Mouse (Mus musculus) ZHBTc4 (cell line): Measurements from ENCODE around the gene Parn.
"Not testable (repeated sequence)": the region's sequence is repeated elsewhere in the genome, so short reads cannot be mapped to it uniquely, and the experiment has no call there.

Experiments used
- DNase-seq: peaks from one replicate; pipeline ENCODE4 v3.0.0-alpha.2; 2011; ENCODE audit warnings: low read depth, low spot score

Gene Parn

GRCm38 (mm10) chr16:13667878-13668343, at the start of gene Parn:
Gene Parn (minus strand): TSS chr16:13668170.
- DNase-seq, result peak; percentile 96

GRCm38 (mm10) chr16:13716821-13717553, 49.0 kb upstream of the Parn start:
- DNase-seq, result no peak

- no peak for DNase-seq
Observed at GRCm38 (mm10) chr16:13714910-13715309, 46.9 kb upstream of the Parn start.

- peak; percentile 53 for DNase-seq
Observed at GRCm38 (mm10) chr16:13704676-13705075, 36.7 kb upstream of the Parn start.

- DNase-seq, result no peak
Observed at GRCm38 (mm10) chr16:13702184-13702583, 34.2 kb upstream of the Parn start.

- peak; percentile 67 for DNase-seq
Observed at GRCm38 (mm10) chr16:13698998-13699397, 31.0 kb upstream of the Parn start.

GRCm38 (mm10) chr16:13678601-13679319, 10.8 kb upstream of the Parn start:
- DNase-seq, result no peak

- DNase-seq, result no peak
Observed at GRCm38 (mm10) chr16:13674511-13674910, 6.5 kb upstream of the Parn start.

GRCm38 (mm10) chr16:13673114-13673513, 5.1 kb upstream of the Parn start:
- no peak for DNase-seq

- peak; percentile 54 for DNase-seq
Observed at GRCm38 (mm10) chr16:13672386-13672898, 4.5 kb upstream of the Parn start.

- DNase-seq, result peak; percentile 98
Observed at GRCm38 (mm10) chr16:13671685-13672385, 3.9 kb upstream of the Parn start, which contains the start of the genes Bfar and 3110001I22Rik. Gene Bfar (plus strand): TSS chr16:13671858. Gene 3110001I22Rik (plus strand): TSS chr16:13671929.

GRCm38 (mm10) chr16:13670896-13671295, 2.9 kb upstream of the Parn start:
- DNase-seq, result not testable (repeated sequence)

- DNase-seq, result no peak
Observed at GRCm38 (mm10) chr16:13669282-13669681, 1.3 kb upstream of the Parn start.

GRCm38 (mm10) chr16:13668402-13669108, 585 bp upstream of the Parn start:
- DNase-seq, result peak; percentile 13

- no peak for DNase-seq
Observed at GRCm38 (mm10) chr16:13660736-13661135, 7.2 kb downstream of the Parn start.

GRCm38 (mm10) chr16:13658886-13659285, 9.1 kb downstream of the Parn start:
- DNase-seq, result no peak

- DNase-seq, result no peak
Observed at GRCm38 (mm10) chr16:13645930-13646329, 22.0 kb downstream of the Parn start.

GRCm38 (mm10) chr16:13644474-13644873, 23.5 kb downstream of the Parn start:
- DNase-seq, result no peak

- DNase-seq, result peak; percentile 69
Observed at GRCm38 (mm10) chr16:13640064-13640463, 27.9 kb downstream of the Parn start.

GRCm38 (mm10) chr16:13639508-13639907, 28.5 kb downstream of the Parn start:
- no peak for DNase-seq

GRCm38 (mm10) chr16:13638198-13638597, 29.8 kb downstream of the Parn start:
- DNase-seq, result not testable (repeated sequence)
